Mouse (Mus musculus): ENCODE measurements around the gene Tstd3. TPM values are rescaled to one million over a fixed set of nuclear protein-coding genes. Genes with fewer than 3 reads are reported as not detected.
A peak's percentile ranks its signal among the peaks of the same experiment; 100 is the strongest.

Tstd3 gene
- total and polyA plus RNA-seq, 2 experiments, result 5.4 to 32.0 TPM

DNA sequence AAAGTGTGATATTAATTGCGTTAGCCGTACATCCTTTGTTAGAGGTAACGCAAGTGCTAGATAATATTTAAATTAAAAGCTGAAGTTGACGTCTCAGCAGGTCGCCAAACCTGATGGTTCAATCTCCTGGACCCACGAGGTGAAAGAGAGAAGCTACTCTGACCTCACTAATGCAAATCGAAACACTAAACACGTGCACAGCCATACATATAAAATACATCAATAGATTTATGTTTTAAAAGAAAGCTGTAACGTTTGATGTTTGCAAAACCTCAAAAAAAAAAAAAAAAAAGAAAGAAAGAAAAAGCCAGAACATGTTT is 9.9 kb upstream of the Tstd3 start:
- Histone ChIP-seq H3K79me2 (ENCODE audit: control insufficient read depth, insufficient read depth, low read length) (peaks cover 10% of the 10 kb centered on the region), H3K27me3 (ENCODE audit: control insufficient read depth, insufficient read depth, low read length) (no peaks in the 10 kb centered on the region), H3K4me3 (ENCODE audit: insufficient read depth, low read depth, low read length) (peak overlapping the region; percentile 100; the same call in 1 of the 2 replicates), H3K36me3 (ENCODE audit: control insufficient read depth, insufficient read depth, low read length) (peaks cover 8% of the 10 kb centered on the region; the same call in 1 of the 2 replicates), H3K4me1 (ENCODE audit: control insufficient read depth, insufficient read depth, low read length) (peaks cover 4% of the 10 kb centered on the region; the same call in 1 of the 2 replicates), H3K9ac (ENCODE audit: low read depth, low read length) (no peak overlapping the region), H3K27ac (replicated peaks; ENCODE audit: insufficient read depth, low read depth, low read length) (no peak overlapping the region)
- TF ChIP-seq POLR2A (IDR thresholded peaks at IDR 0.05; ENCODE audit: extremely low read depth, insufficient read depth, low read length) (no peak), CTCF (IDR thresholded peaks at IDR 0.05; ENCODE audit: low read depth, low read length) (no peak)
- DNase-seq (ENCODE audit: extremely low read depth, low read depth, low spot score), result no peak
- WGBS, result 3% methylated on average over 9 of the region's 9 CpGs

DNA sequence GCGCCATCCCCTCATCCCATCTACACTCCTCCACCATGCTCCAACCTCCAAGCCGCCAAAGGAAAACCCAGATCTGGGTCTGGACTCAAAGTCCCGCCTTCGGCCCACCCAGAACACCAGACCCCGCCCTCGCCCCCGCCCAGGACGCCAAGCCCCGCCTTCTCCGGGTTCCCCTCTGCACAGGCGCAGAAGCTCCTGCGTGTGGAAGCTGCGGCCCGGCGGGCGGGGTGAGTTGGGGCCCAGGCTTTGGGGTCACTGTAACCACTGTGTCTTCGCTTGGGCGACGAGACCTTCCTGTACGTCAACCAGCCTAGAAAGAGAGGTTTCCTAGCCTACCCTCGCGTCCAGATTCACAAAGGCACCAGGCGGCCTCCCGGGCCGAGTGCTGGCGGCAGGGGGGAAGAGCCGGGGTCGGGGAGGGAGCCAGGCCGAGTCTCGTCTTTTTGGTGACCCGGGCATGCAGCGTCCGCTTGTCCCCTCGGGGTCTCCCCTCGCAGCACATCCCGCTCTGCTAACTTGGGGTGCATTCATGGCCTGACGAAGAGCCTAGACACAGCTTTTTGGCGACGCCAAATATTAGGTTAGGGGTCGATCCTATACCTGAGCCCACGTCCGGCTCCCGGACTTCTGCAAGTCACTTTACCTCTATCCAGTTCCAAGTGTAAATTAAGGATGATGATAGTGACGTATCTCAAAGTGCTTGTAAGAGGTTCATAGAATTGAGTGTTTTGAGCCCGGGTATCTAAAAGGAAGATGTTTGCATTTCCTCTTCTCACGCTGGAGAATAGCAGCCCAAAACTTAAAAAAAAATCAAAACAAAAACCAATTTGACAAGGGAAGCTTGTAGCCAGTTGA is 9.3 kb upstream of the Tstd3 start:
- Histone ChIP-seq H3K4me1 (ENCODE audit: control insufficient read depth, insufficient read depth, low read length) (peaks cover 4% of the 10 kb centered on the region; the same call in 1 of the 2 replicates), H3K4me3 (ENCODE audit: insufficient read depth, low read depth, low read length) (peak overlapping the region; percentile 100), H3K27ac (replicated peaks; ENCODE audit: insufficient read depth, low read depth, low read length) (peak overlapping the region; percentile 89), H3K36me3 (ENCODE audit: control insufficient read depth, insufficient read depth, low read length) (peaks cover 3% of the 10 kb centered on the region; the same call in 1 of the 2 replicates), H3K9ac (ENCODE audit: low read depth, low read length) (peak overlapping the region; percentile 99), H3K27me3 (ENCODE audit: control insufficient read depth, insufficient read depth, low read length) (no peaks in the 10 kb centered on the region), H3K79me2 (ENCODE audit: control insufficient read depth, insufficient read depth, low read length) (peaks cover 10% of the 10 kb centered on the region)
- peak; percentile 68 for TF ChIP-seq POLR2A (IDR thresholded peaks at IDR 0.05; ENCODE audit: extremely low read depth, insufficient read depth, low read length)
- TF ChIP-seq CTCF (IDR thresholded peaks at IDR 0.05; ENCODE audit: low read depth, low read length), result no peak
- peak; percentile 69 for DNase-seq (ENCODE audit: extremely low read depth, low read depth, low spot score)
- under 1% methylated on average over 46 of the region's 46 CpGs for WGBS

DNA sequence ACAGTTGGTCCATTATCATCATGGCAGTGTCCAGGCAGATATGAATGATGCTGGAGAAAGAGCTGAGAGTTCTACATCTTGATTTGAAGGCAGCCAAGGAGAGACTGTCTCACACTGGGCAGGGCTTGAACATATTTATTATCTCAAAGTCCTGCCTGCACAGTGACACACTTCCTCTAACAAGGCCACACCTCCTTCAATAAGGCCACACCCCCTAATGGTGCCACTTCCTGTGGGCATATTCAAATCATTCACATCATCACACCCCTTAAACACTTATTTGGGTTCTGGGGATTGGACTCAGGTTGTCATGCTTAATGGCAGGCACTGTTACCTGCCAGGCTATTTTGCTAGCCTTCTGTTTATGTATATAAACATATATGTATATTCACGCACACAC is 5.3 kb upstream of the Tstd3 start:
- Histone ChIP-seq H3K4me3 (ENCODE audit: insufficient read depth, low read depth, low read length) (no peak overlapping the region), H3K4me1 (ENCODE audit: control insufficient read depth, insufficient read depth, low read length) (peaks cover 4% of the 10 kb centered on the region; the same call in 1 of the 2 replicates), H3K36me3 (ENCODE audit: control insufficient read depth, insufficient read depth, low read length) (no peaks in the 10 kb centered on the region), H3K27me3 (ENCODE audit: control insufficient read depth, insufficient read depth, low read length) (no peaks in the 10 kb centered on the region), H3K79me2 (ENCODE audit: control insufficient read depth, insufficient read depth, low read length) (peaks cover 7% of the 10 kb centered on the region), H3K27ac (replicated peaks; ENCODE audit: insufficient read depth, low read depth, low read length) (no peak overlapping the region), H3K9ac (ENCODE audit: low read depth, low read length) (no peak overlapping the region)
- no peak for DNase-seq (ENCODE audit: extremely low read depth, low read depth, low spot score)
- whole genome bisulfite sequencing, result 98% methylated on average over 1 of the region's 1 CpGs
- no peak for TF ChIP-seq CTCF (IDR thresholded peaks at IDR 0.05; ENCODE audit: low read depth, low read length)
- no peak for TF ChIP-seq POLR2A (IDR thresholded peaks at IDR 0.05; ENCODE audit: extremely low read depth, insufficient read depth, low read length)

GRCm38 (mm10) chr4:21771064-21771463 is 4.1 kb upstream of the Tstd3 start:
- DNase-seq (ENCODE audit: extremely low read depth, low read depth, low spot score), result no peak
- 98% methylated on average over 1 of the region's 1 CpGs for WGBS
- TF ChIP-seq CTCF (IDR thresholded peaks at IDR 0.05; ENCODE audit: low read depth, low read length) (no peak), POLR2A (IDR thresholded peaks at IDR 0.05; ENCODE audit: extremely low read depth, insufficient read depth, low read length) (no peak)
- no peak overlapping the region for H3K4me3 ChIP-seq (ENCODE audit: insufficient read depth, low read depth, low read length)
- peaks cover 4% of the 10 kb centered on the region; the same call in 1 of the 2 replicates for H3K4me1 ChIP-seq (ENCODE audit: control insufficient read depth, insufficient read depth, low read length)
- H3K36me3 ChIP-seq (ENCODE audit: control insufficient read depth, insufficient read depth, low read length), result no peaks in the 10 kb centered on the region
- no peaks in the 10 kb centered on the region for H3K27me3 ChIP-seq (ENCODE audit: control insufficient read depth, insufficient read depth, low read length)
- H3K79me2 ChIP-seq (ENCODE audit: control insufficient read depth, insufficient read depth, low read length), result no peaks in the 10 kb centered on the region; the same call in 1 of the 2 replicates
- no peak overlapping the region for H3K9ac ChIP-seq (ENCODE audit: low read depth, low read length)
- H3K27ac ChIP-seq (replicated peaks; ENCODE audit: insufficient read depth, low read depth, low read length), result no peak overlapping the region

- H3K9ac ChIP-seq (ENCODE audit: low read depth, low read length), result peak overlapping the region; percentile 94
- peak overlapping the region; percentile 96 for H3K27ac ChIP-seq (replicated peaks; ENCODE audit: insufficient read depth, low read depth, low read length)
- WGBS, result 13% methylated on average over 14 of the region's 14 CpGs
- H3K4me1 ChIP-seq (ENCODE audit: control insufficient read depth, insufficient read depth, low read length), result peaks cover 3% of the 10 kb centered on the region; the same call in 1 of the 2 replicates
- peak; percentile 66 for DNase-seq (ENCODE audit: extremely low read depth, low read depth, low spot score)
- TF ChIP-seq POLR2A (IDR thresholded peaks at IDR 0.05; ENCODE audit: extremely low read depth, insufficient read depth, low read length) (no peak), CTCF (IDR thresholded peaks at IDR 0.05; ENCODE audit: low read depth, low read length) (no peak)
- no peaks in the 10 kb centered on the region for H3K36me3 ChIP-seq (ENCODE audit: control insufficient read depth, insufficient read depth, low read length)
- H3K4me3 ChIP-seq (ENCODE audit: insufficient read depth, low read depth, low read length), result peak overlapping the region; percentile 100
- H3K27me3 ChIP-seq (ENCODE audit: control insufficient read depth, insufficient read depth, low read length), result no peaks in the 10 kb centered on the region
- H3K79me2 ChIP-seq (ENCODE audit: control insufficient read depth, insufficient read depth, low read length), result no peaks in the 10 kb centered on the region
Measured at GRCm38 (mm10) chr4:21766171-21766862, 695 bp downstream of the Tstd3 start.
